Mouse (Mus musculus) pancreas, adult 10 weeks (tissue): ENCODE results near the gene Nr3c2. TPM values are rescaled to one million over a fixed set of nuclear protein-coding genes. Genes with fewer than 3 reads are reported as not detected.

Experiments
- polyA plus RNA-seq: library from polyadenylated mRNA; stranded (reverse); fragments of 350-450 nt; fragmentation: Illumina TruSeq; extraction: RNeasy Lipid Tissue Mini Kit (QIAGEN cat#74804); gene quantifications from one replicate; pipeline ENCODE4 v1.2.3, GENCODE M21; 2015; ENCODE audit warnings: low read depth, low replicate concordance; ENCODE audit not compliant: insufficient read depth

Nr3c2 gene
- polyA plus RNA-seq: 1.1 TPM

GRCm38 (mm10) chr8:76899411-76900154 is at the start of gene Nr3c2:
TSS of gene Nr3c2 (plus strand) at chr8:76899442.

